16 mouse cellular contexts compared by ENCODE assay signal in the genomic region with DNA sequence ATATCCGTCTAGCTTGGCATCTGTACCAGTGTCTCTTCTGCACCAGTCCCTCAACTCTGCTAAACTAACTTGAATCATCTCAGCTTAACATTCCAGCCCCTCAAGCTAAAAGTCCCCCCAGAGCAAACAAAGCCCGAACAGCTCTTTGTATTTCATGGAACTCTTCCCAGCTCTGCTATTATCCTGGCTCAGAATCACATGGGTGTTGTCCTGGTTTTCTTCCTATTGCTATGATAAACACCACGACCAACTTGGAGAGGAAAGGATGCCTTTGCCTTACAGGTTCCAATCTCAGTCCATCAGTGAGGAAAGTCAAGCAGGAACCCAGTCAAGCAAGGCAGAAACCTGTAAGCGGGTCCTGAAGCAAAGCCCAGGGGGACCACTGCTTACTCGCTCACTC. TPM values are rescaled to one million over a fixed set of nuclear protein-coding genes. Genes with fewer than 3 reads are reported as not detected.
DNase-seq lines count a peak whose midpoint lies in the region; ATAC-seq and TF ChIP-seq lines count a peak whose summit lies in the region.
"Had no signal": no experiment of that assay in that cellular context is flagged by ENCODE, and none has a peak within 500 bp of the region (broad histone marks: within the 10 kb centered on the region; RNA-seq: fewer than 3 reads in every experiment).

No protein-coding gene starts in this region.

- peak in 1 of 2 experiments; percentile 19 for DNase-seq in heart, adult 2 months
- DNase-seq in Muller cell, postnatal 12 days (ENCODE audit: inconsistent ontology term): peak; percentile 48
- DNase-seq in embryonic facial prominence, embryonic 10.5 days (ENCODE audit: low spot score): no peak
- peak; percentile 44 for DNase-seq in hindbrain, postnatal 0 days (ENCODE audit: low spot score)
- no peak for DNase-seq in frontal cortex, postnatal 25 days (ENCODE audit: low spot score in 2 of 2)
- no peak for DNase-seq in spleen, adult 12 weeks (ENCODE audit: low spot score)
- DNase-seq: cerebellum, postnatal 36 days; kidney, adult 11 months had no signal

- H3K4me1 ChIP-seq in heart, adult 2 months (ENCODE audit: control insufficient read depth, insufficient read depth, low read length): peaks cover 11% of the 10 kb centered on the region
- peaks cover 5% of the 10 kb centered on the region for H3K4me1 ChIP-seq in heart, embryonic 12.5 days (replicated peaks)
- H3K4me1 ChIP-seq in embryonic facial prominence, embryonic 10.5 days: peaks cover 23% of the 10 kb centered on the region
- peaks cover 11% of the 10 kb centered on the region for H3K4me1 ChIP-seq in hindbrain, postnatal 0 days (ENCODE audit: insufficient read depth, low read length)
- H3K4me1 ChIP-seq in intestine, embryonic 15.5 days (replicated peaks): no peaks in the 10 kb centered on the region

- TF ChIP-seq EP300 in heart, adult 2 months (IDR thresholded peaks at IDR 0.05; ENCODE audit: insufficient read depth, low read depth, low read length): no peak

- TF ChIP-seq POLR2A in heart, adult 2 months (IDR thresholded peaks at IDR 0.05; ENCODE audit: insufficient read depth, low read depth, low read length): no peak; the same call in 1 of the 2 replicates

- H3K4me3 ChIP-seq in heart, adult 2 months: no peak overlapping the region
- H3K4me3 ChIP-seq in heart, embryonic 12.5 days: no peak overlapping the region
- no peak overlapping the region for H3K4me3 ChIP-seq in embryonic facial prominence, embryonic 10.5 days
- H3K4me3 ChIP-seq in hindbrain, postnatal 0 days (ENCODE audit: low read length): no peak overlapping the region
- no peak overlapping the region for H3K4me3 ChIP-seq in intestine, embryonic 15.5 days (replicated peaks)
- H3K4me3 ChIP-seq: heart, embryonic 15.5 days had no signal

- intact Hi-C loops in heart, adult 2 months (cut with DNase I): no loop called here

- no peak for TF ChIP-seq CTCF in heart, adult 2 months (IDR thresholded peaks at IDR 0.05)
- no peak for TF ChIP-seq CTCF in hindbrain, postnatal 0 days (IDR thresholded peaks at IDR 0.05; ENCODE audit: low read depth)

- WGBS in heart, adult 2 months: 28% methylated on average over 5 of the region's 5 CpGs
- whole genome bisulfite sequencing in heart, embryonic 12.5 days: 55% methylated on average over 5 of the region's 5 CpGs
- 55% methylated on average over 5 of the region's 5 CpGs for WGBS in embryonic facial prominence, embryonic 10.5 days
- WGBS in hindbrain, postnatal 0 days: 19% methylated on average over 5 of the region's 5 CpGs
- whole genome bisulfite sequencing in intestine, embryonic 15.5 days: 51% methylated on average over 5 of the region's 5 CpGs

- ATAC-seq in heart, embryonic 12.5 days (ENCODE audit: insufficient number of reproducible peaks, low FRiP score): no peak
- peak; percentile 49; the same call in 1 of the 2 replicates for ATAC-seq in hindbrain, postnatal 0 days
- no peak for ATAC-seq in intestine, embryonic 15.5 days
- ATAC-seq: CD4-positive, CD25-positive, alpha-beta regulatory T cell, adult 4 months had no signal

- no peaks in the 10 kb centered on the region for H3K9me3 ChIP-seq in heart, embryonic 12.5 days (replicated peaks)
- H3K9me3 ChIP-seq in embryonic facial prominence, embryonic 10.5 days: no peaks in the 10 kb centered on the region
- no peaks in the 10 kb centered on the region for H3K9me3 ChIP-seq in hindbrain, postnatal 0 days (ENCODE audit: low read length)
- no peaks in the 10 kb centered on the region for H3K9me3 ChIP-seq in intestine, embryonic 15.5 days
- H3K9me3 ChIP-seq: heart, embryonic 15.5 days had no signal

- no peak overlapping the region for H3K4me2 ChIP-seq in heart, embryonic 12.5 days
- H3K4me2 ChIP-seq in hindbrain, postnatal 0 days (ENCODE audit: low read depth, low read length): no peak overlapping the region
- no peak overlapping the region for H3K4me2 ChIP-seq in intestine, embryonic 15.5 days (replicated peaks)
- H3K4me2 ChIP-seq: heart, embryonic 15.5 days had no signal

- H3K9ac ChIP-seq in heart, adult 2 months (ENCODE audit: low read depth, low read length): no peak overlapping the region
- no peak overlapping the region for H3K9ac ChIP-seq in heart, embryonic 12.5 days
- no peak overlapping the region for H3K9ac ChIP-seq in hindbrain, postnatal 0 days (replicated peaks; ENCODE audit: low read length)
- no peak overlapping the region for H3K9ac ChIP-seq in intestine, embryonic 15.5 days
- H3K9ac ChIP-seq: heart, embryonic 15.5 days had no signal

- peak overlapping the region; percentile 82 for H3K27ac ChIP-seq in heart, adult 2 months
- no peak overlapping the region for H3K27ac ChIP-seq in heart, embryonic 12.5 days (ENCODE audit: poor library complexity, severe bottlenecking)
- H3K27ac ChIP-seq in embryonic facial prominence, embryonic 10.5 days (replicated peaks): peak overlapping the region; percentile 41; the same call in 1 of the 2 replicates
- H3K27ac ChIP-seq in hindbrain, postnatal 0 days: no peak overlapping the region; the same call in 1 of the 2 replicates
- no peak overlapping the region for H3K27ac ChIP-seq in intestine, embryonic 15.5 days
- H3K27ac ChIP-seq: heart, embryonic 15.5 days had no signal

- H3K27me3 ChIP-seq in heart, adult 2 months (ENCODE audit: control insufficient read depth, insufficient read depth, low read length): no peaks in the 10 kb centered on the region
- H3K27me3 ChIP-seq in heart, embryonic 12.5 days (replicated peaks): no peaks in the 10 kb centered on the region
- H3K27me3 ChIP-seq in embryonic facial prominence, embryonic 10.5 days (replicated peaks; ENCODE audit: low read depth, poor library complexity, severe bottlenecking): no peaks in the 10 kb centered on the region
- H3K27me3 ChIP-seq in hindbrain, postnatal 0 days (ENCODE audit: insufficient read depth, low read length): no peaks in the 10 kb centered on the region
- no peaks in the 10 kb centered on the region for H3K27me3 ChIP-seq in intestine, embryonic 15.5 days (replicated peaks)

- H3K79me2 ChIP-seq in heart, adult 2 months (replicated peaks; ENCODE audit: control insufficient read depth, insufficient read depth, low read length): no peaks in the 10 kb centered on the region

- peaks cover 15% of the 10 kb centered on the region; the same call in 1 of the 2 replicates for H3K36me3 ChIP-seq in heart, adult 2 months (ENCODE audit: control insufficient read depth, insufficient read depth, low read length)
- H3K36me3 ChIP-seq in heart, embryonic 12.5 days: no peaks in the 10 kb centered on the region
- H3K36me3 ChIP-seq in embryonic facial prominence, embryonic 10.5 days (replicated peaks): no peaks in the 10 kb centered on the region
- no peaks in the 10 kb centered on the region for H3K36me3 ChIP-seq in hindbrain, postnatal 0 days (ENCODE audit: insufficient read depth, low read length)
- H3K36me3 ChIP-seq in intestine, embryonic 15.5 days: no peaks in the 10 kb centered on the region
- H3K36me3 ChIP-seq: heart, embryonic 15.5 days had no signal

RNA-seq across cellular contexts. Expression of a gene that starts 20.1 kb away (rescaled TPM):
- total RNA-seq in heart, adult 2 months (2021): under 1 TPM; 0.45 to 0.47 TPM
- polyA plus RNA-seq in heart, adult 2 months (2012; rRNA removed): 0.67 and 0.94 TPM in 2 replicates
- polyA plus RNA-seq in heart, embryonic 12.5 days (2016; fragmentation: Nextera tagmentation; extraction: Ambion mirVana): 0.13 TPM in 1 of 2 replicates, not detected in the other
- polyA plus RNA-seq in embryonic facial prominence, embryonic 10.5 days (2016; fragmentation: Nextera tagmentation; extraction: Ambion mirVana): 0.29 and 0.67 TPM in 2 replicates
- 0.68 and 1.7 TPM in 2 replicates for total RNA-seq in hindbrain, postnatal 0 days (2014; rRNA removed)
- 0.50 and 0.66 TPM in 2 replicates for polyA plus RNA-seq in hindbrain, postnatal 0 days (2015; fragmentation: Nextera tagmentation; extraction: Ambion mirVana)
- 0.24 and 0.26 TPM in 2 replicates for polyA plus RNA-seq in intestine, embryonic 15.5 days (2015; fragmentation: Nextera tagmentation; extraction: Ambion mirVana)
- total RNA-seq: liver, adult 2 months had no signal
- polyA plus RNA-seq: CD4-positive, CD25-positive, alpha-beta regulatory T cell, adult 4 months; liver, adult 2 months had no signal

RNA-seq across cellular contexts. Expression of a gene that starts 20.2 kb away (rescaled TPM):
- total RNA-seq in heart, adult 2 months (2021): under 1 TPM; 0.13 to 0.25 TPM
- 0.08 and 0.15 TPM in 2 replicates for polyA plus RNA-seq in heart, adult 2 months (2012; rRNA removed)
- polyA plus RNA-seq in heart, embryonic 12.5 days (2016; fragmentation: Nextera tagmentation; extraction: Ambion mirVana): not detected in 2 replicates
- polyA plus RNA-seq in embryonic facial prominence, embryonic 10.5 days (2016; fragmentation: Nextera tagmentation; extraction: Ambion mirVana): 0.08 and 0.16 TPM in 2 replicates
- 0.11 and 0.16 TPM in 2 replicates for total RNA-seq in hindbrain, postnatal 0 days (2014; rRNA removed)
- polyA plus RNA-seq in hindbrain, postnatal 0 days (2015; fragmentation: Nextera tagmentation; extraction: Ambion mirVana): 0.09 and 0.15 TPM in 2 replicates
- 0.05 TPM in 1 of 2 replicates, not detected in the other for polyA plus RNA-seq in intestine, embryonic 15.5 days (2015; fragmentation: Nextera tagmentation; extraction: Ambion mirVana)
- total RNA-seq: left cerebral cortex, adult 8-10 months; liver, adult 2 months had no signal
- polyA plus RNA-seq: CD4-positive, CD25-positive, alpha-beta regulatory T cell, adult 4 months; frontal cortex, adult 2 months; large intestine, adult 2 months; liver, adult 2 months had no signal

RNA-seq across cellular contexts. Expression of a gene that starts 37.8 kb away (rescaled TPM):
- 10 to 100 TPM; 35.0 to 48.8 TPM for total RNA-seq in heart, adult 2 months (2021)
- 73.7 and 89.2 TPM in 2 replicates for polyA plus RNA-seq in heart, adult 2 months (2012; rRNA removed)
- polyA plus RNA-seq in heart, embryonic 12.5 days (2016; fragmentation: Nextera tagmentation; extraction: Ambion mirVana): 13.8 and 14.4 TPM in 2 replicates
- 35.7 and 48.8 TPM in 2 replicates for polyA plus RNA-seq in embryonic facial prominence, embryonic 10.5 days (2016; fragmentation: Nextera tagmentation; extraction: Ambion mirVana)
- total RNA-seq in hindbrain, postnatal 0 days (2014; rRNA removed): 106 and 108 TPM in 2 replicates
- polyA plus RNA-seq in hindbrain, postnatal 0 days (2015; fragmentation: Nextera tagmentation; extraction: Ambion mirVana): 197 and 201 TPM in 2 replicates
- polyA plus RNA-seq in intestine, embryonic 15.5 days (2015; fragmentation: Nextera tagmentation; extraction: Ambion mirVana): 38.1 and 39.3 TPM in 2 replicates

Comparison
In these comparisons a context has a peak if more than half of its experiments do, and no peak if none do; other contexts are left out.
1. H3K27ac ChIP-seq: peak in heart, adult 2 months (single experiment) and embryonic facial prominence, embryonic 10.5 days (single experiment); none in heart, embryonic 12.5 days (single experiment), hindbrain, postnatal 0 days (single experiment) and intestine, embryonic 15.5 days (single experiment).
2. DNase-seq: peak in Muller cell, postnatal 12 days (single experiment) and hindbrain, postnatal 0 days (single experiment); none in embryonic facial prominence, embryonic 10.5 days (single experiment), frontal cortex, postnatal 25 days (0 of 2) and spleen, adult 12 weeks (single experiment).